Mouse (Mus musculus): ENCODE results near the gene Helz. TPM values are rescaled to one million over a fixed set of nuclear protein-coding genes. Genes with fewer than 3 reads are reported as not detected.
A peak's percentile ranks its signal among the peaks of the same experiment; 100 is the strongest.
"Not testable (repeated sequence)": the region's sequence is repeated elsewhere in the genome, so short reads cannot be mapped to it uniquely, and the experiment has no call there.

Helz gene
- total RNA-seq (2022), result 10 to 100 TPM; 28.9 to 43.1 (median 34.7) TPM

- DNase-seq, result peak; percentile 43
Observed at GRCm38 (mm10) chr11:107547351-107548203, at the start of gene Helz. Helz (plus strand) TSS chr11:107547930.

GRCm38 (mm10) chr11:107502801-107503200, 44.9 kb upstream of the Helz start:
- DNase-seq, result no peak

- not testable (repeated sequence) for DNase-seq
Observed at GRCm38 (mm10) chr11:107504364-107504763, 43.4 kb upstream of the Helz start.

DNA sequence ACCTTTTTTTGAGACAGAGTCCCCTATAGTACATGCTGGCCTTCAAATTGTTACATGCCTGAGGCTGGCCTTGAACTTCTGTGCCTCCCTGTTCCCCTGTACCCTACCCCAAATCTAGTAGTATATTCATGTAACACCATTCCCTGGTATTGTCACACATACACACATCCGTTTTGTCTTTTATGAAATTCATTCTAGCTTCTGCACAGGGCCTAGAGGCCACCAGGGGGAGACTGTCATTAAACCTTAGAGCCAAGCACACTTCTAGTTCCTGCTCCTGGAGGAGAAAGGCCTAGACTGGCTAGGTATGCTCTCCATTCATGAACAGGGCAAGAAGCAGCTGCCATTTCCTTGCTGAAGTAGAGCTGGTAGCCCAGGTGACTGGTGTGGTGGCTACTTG, 41.5 kb upstream of the Helz start:
- DNase-seq, result no peak

DNA sequence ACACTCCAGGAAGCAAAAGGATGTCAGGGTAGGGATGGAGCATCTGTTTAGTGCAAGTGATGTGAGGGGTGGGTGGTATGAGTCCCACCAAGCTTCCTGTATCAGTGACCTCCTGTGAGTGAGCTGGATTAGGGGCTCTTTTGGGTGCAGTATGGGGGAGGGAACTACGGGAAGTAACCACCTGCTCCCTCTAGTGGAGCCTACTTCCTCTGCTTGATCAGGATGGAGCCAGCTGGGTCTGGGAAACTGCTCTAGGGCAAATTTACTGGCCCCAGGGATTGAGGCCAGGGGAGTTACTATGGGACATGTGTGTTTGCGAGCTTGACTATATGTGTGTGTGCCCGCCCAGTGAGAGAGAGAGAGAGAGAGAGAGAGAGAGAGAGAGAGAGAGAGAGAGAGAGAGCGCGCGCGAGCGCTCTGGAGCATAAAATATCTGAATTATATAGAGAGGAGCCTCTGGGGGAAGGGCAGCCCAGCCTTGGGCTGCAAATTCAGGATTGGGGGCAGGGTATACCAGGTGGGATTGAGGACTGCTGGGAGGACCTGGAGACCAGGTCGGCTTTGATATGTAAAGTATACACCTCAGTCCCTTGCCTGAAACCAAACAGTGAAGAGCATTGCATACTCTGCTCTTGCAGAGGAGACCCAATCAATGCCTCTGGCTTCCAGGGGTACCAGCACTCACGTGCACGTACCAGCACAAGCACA, 37.9 kb upstream of the Helz start:
- DNase-seq, result no peak

DNA sequence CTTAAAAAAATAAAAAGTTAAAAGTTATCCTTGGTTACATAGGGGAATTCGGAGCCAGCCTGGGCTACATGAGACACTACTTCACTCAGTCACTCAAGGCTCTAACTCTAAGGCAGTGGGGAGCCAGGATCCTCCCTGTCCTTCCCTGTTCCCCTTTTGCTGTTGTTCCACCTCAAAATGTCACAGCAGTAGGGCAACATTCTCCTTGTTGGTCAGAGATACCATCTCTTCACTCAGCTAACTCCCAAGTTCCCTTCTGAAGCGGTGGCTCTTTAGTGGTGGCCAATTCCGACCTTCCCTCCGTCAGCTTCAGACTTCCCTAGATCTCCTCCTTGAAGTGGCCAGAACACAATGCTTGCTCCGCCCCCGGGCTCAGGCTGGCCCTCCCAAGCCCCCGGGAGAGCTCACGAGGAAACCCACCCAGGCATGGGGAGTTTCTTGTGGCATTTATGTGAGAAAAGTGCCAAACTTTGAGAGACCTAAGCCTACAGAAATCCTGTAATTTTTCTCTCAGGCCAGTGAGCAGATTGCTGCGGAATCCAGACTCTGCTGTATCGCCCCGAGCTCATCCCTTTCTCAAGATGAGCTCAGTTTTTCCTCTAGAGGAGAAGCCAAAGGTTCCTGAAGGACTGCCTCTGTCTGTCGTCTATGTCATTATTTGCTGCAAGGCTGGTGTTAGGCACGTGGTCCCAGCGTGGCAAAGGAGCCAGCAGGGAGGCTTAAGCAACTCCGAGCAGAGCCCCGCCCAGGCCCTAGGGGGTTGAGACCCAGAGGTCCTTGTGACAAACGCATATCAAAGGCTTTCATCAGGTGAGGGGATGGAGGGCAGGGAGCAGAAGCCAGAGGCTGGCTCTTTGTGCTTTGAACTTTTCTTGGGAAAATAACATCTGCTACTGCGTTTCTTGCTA, 37.1 kb upstream of the Helz start:
- DNase-seq, result peak; percentile 51

DNA sequence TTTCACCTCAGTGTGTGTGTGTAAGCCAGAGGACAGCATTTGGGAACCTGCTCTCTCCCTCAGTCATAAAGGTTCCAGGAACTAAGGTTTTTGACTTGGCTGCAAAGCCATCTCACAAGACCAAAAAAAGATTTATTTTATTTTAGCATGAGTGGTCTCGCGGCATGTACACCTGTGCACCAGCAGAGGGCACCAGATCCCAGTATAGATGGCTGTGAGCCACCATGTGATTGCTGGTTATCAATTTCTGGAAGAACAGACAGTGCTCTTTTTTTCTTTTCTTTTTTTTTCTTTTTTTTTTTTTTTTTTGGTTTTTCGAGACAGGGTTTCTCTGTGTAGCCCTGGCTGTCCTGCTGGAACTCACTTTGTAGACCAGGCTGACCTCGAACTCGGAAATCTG, 35.8 kb upstream of the Helz start:
- DNase-seq, result peak; percentile 24

DNA sequence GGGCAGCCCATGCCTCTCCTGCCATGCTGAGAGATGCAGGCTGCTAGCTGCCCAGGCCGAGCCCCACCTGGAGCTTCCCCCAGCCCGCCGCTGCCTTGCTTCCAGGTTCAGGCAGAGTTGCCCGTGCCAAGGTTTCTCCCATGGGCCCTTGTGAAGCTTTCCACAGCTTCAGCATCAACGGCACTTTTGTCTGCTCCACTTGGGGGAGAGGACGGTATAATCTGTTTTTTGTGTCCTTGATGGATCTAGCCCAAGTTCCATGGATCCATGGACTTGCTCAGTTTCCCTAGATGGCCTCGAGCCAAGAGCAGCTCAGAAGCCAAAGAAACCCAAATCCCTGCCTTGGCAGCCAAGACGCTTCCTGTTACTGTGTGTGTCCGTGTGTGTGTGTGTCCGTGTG, 34.7 kb upstream of the Helz start:
- no peak for DNase-seq

DNA sequence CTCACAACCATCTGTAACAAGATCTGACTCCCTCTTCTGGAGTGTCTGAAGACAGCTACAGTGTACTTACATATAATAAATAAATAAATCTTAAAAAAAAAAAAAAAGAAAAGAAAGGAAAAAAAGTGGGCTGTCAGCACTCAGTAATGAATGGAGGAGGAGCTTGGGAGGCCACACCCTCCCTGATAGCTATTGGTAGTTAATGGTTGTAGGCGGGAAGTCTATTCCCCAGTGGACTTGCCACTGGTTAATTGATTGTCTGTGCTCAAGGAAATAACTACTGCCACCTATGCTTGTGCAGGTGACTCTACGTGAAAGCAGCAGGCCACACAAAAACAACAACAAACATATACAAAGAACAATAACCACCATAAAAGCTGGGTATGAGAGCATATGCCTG, 31.3 kb upstream of the Helz start:
- DNase-seq, result no peak

DNA sequence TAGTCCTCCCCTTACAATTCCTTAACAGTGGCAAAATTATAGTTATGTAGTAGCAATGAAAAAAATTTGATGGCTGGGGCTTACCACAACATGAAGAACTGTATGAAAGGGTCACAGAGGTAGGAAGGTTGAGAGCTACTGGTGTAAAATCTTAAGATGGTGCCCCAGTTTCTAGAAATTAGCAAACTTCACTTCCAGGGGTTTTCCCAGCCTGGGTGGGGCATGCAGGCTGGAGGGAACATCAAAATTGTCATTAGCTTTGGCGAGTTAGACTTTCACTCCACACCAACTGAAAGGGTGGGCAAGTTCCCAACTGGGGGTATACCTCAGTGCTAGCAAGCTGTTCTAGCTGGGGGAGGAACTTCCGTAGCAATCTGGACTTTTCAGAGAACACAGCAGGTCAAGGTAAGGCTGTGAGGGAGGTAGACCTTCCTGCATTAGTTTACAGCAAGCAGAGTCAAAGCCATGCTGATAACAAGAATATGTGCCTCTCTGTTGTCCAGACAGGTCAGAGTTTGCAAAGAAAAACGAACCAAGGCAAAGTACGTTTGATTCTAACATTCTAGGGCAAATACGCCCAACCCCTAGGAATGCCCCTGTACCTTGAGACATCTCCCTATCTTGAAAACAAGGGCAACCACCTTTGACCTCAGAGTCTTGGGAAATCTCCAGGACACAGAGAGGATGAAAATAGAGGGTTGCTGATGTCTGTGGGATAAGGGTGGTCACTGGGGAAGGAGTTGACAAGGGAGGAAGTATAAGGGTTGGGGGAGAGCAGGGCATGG, 28.9 kb upstream of the Helz start:
- DNase-seq, result no peak

DNA sequence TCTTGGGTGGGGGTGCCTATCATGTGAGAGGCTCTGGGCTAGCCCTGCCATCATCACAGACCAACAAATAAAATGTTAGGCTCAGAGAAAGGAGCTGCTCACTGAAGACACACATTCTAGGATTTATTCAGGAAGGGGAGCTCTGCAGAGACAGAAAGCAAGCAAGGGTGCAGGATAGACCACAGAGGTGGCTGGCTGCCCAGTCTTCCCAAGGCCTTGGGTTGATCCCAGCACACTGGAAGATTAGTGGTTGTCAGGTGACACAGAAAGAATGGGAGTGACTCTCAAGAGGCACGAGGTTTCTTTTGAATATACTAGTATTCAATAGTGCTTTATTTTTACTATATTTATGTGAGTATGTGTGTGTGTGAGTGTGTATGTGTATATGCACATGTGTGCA, 26.6 kb upstream of the Helz start:
- no peak for DNase-seq

DNA sequence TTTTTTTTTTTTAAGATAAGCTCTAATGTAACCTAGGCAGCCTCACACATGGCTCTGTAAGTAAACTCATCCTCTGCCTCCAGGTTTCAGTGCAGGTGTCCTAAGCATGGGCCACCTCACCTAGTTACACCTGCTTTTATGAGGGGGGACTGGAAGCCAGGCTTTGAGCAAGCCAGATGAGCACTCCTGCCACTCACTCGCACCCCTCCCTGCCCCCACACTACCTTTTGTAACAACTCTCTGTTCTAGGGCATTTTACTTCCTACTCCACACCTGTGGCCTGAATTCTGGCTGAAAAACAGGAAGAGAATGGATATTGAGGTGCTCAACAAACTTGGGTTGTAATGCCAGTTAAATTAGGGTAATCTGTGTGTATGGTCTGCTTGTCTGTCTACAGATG, 22.8 kb upstream of the Helz start:
- DNase-seq, result no peak

GRCm38 (mm10) chr11:107527632-107528031, 20.1 kb upstream of the Helz start:
- DNase-seq, result no peak

GRCm38 (mm10) chr11:107529320-107529719, 18.4 kb upstream of the Helz start:
- DNase-seq, result no peak

- DNase-seq, result no peak
Observed at GRCm38 (mm10) chr11:107531445-107531844, 16.3 kb upstream of the Helz start.

- no peak for DNase-seq
Observed at GRCm38 (mm10) chr11:107532271-107532670, 15.5 kb upstream of the Helz start.

DNA sequence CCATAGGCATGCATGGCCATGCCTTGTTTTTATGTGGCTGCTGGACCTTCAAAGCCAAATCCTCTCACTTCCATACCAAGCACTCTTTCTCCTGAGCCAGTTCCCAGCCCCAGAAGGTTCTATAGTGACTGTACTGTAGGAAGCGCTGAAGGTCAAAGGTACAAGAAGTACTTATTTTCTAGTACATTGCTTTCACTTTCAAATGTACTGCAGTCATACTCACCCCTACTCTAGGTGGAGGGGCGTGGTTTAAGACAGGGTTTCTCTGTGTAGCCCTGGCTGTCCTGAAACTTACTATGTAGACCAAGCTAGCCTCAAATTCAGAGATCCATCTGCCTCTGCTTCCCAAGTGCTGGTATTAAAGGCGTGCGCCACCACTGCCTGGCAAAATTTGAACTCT, 8.7 kb upstream of the Helz start:
- DNase-seq, result no peak

DNA sequence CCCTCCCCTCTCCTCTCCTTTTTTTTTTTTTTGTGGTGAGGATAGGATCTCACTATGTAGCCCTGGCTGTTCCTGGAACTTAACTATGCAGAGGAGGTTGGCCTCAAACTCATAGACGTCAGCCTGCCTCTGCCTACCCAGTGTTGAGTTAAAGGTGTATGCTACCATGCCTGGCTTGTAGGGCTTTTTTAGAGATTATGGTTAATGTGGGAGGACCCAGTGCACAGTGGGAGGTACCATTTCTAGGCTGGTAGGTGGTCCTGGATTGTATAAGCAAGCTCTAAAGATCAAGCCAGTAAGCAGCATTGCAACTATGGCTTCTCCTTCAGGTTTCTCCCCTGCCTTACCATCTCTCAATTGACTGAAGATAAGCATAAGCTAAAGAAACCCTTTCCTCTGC, 7.4 kb upstream of the Helz start:
- DNase-seq, result no peak

- DNase-seq, result no peak
Observed at GRCm38 (mm10) chr11:107545747-107546476, 1.8 kb upstream of the Helz start.

- no peak for DNase-seq
Observed at GRCm38 (mm10) chr11:107546667-107547301, 946 bp upstream of the Helz start.

All from adrenal gland, adult 8-10 months (tissue).